ENCODE assay signal across 8 mouse cellular contexts in genomic region chr6:53817763-53818174, GRCm38 (mm10). TPM values are rescaled to one million over a fixed set of nuclear protein-coding genes. Genes with fewer than 3 reads are reported as not detected.
DNase-seq lines count a peak whose midpoint lies in the region; ATAC-seq and TF ChIP-seq lines count a peak whose summit lies in the region.

No protein-coding gene starts in this region.

- H3K4me3 ChIP-seq in layer of hippocampus, adult 2 months = peak overlapping the region; percentile 68
- peak overlapping the region; percentile 53 for H3K4me3 ChIP-seq in forebrain, embryonic 11.5 days (ENCODE audit: low read depth, low read length)
- peak overlapping the region; percentile 50 for H3K4me3 ChIP-seq in intestine, embryonic 15.5 days (replicated peaks)
- H3K4me3 ChIP-seq in stomach, embryonic 15.5 days (replicated peaks) = peak overlapping the region; percentile 57

- no peaks in the 10 kb centered on the region for H3K9me3 ChIP-seq in forebrain, embryonic 11.5 days (ENCODE audit: control insufficient read depth, low read length)
- no peaks in the 10 kb centered on the region for H3K9me3 ChIP-seq in intestine, embryonic 15.5 days
- H3K9me3 ChIP-seq in stomach, embryonic 15.5 days = no peaks in the 10 kb centered on the region

- H3K36me3 ChIP-seq in forebrain, embryonic 11.5 days (ENCODE audit: control insufficient read depth, insufficient read depth, low read length) = no peaks in the 10 kb centered on the region
- H3K36me3 ChIP-seq in intestine, embryonic 15.5 days = no peaks in the 10 kb centered on the region
- no peaks in the 10 kb centered on the region for H3K36me3 ChIP-seq in stomach, embryonic 15.5 days

- 20% methylated on average over 33 of the region's 33 CpGs for WGBS in forebrain, embryonic 11.5 days
- 26% methylated on average over 33 of the region's 33 CpGs for WGBS in intestine, embryonic 15.5 days
- WGBS in stomach, embryonic 15.5 days = 18% methylated on average over 33 of the region's 33 CpGs

- no peak overlapping the region; the same call in 1 of the 2 replicates for H3K9ac ChIP-seq in forebrain, embryonic 11.5 days (ENCODE audit: low read length)
- H3K9ac ChIP-seq in intestine, embryonic 15.5 days = peak overlapping the region; percentile 62
- H3K9ac ChIP-seq in stomach, embryonic 15.5 days = no peak overlapping the region; the same call in 1 of the 2 replicates

- no peak for TF ChIP-seq CTCF in layer of hippocampus, adult 2 months (conservative IDR thresholded peaks at IDR 0.05)

- no peak for ATAC-seq in forebrain, embryonic 11.5 days (replicated peaks; ENCODE audit: low FRiP score)
- ATAC-seq in intestine, embryonic 15.5 days = no peak
- ATAC-seq in stomach, embryonic 15.5 days (ENCODE audit: insufficient read depth, low FRiP score, low read depth) = no peak
- no peak for ATAC-seq in megakaryocyte-erythroid progenitor cell, adult 5-6 weeks (replicated peaks; ENCODE audit: low FRiP score, low TSS enrichment, poor library complexity, severe bottlenecking)

- H3K4me1 ChIP-seq in forebrain, embryonic 11.5 days (replicated peaks; ENCODE audit: control insufficient read depth, insufficient read depth, low read length) = peaks cover 12% of the 10 kb centered on the region; the same call in 1 of the 2 replicates
- H3K4me1 ChIP-seq in intestine, embryonic 15.5 days (replicated peaks) = peaks cover 28% of the 10 kb centered on the region
- H3K4me1 ChIP-seq in stomach, embryonic 15.5 days = peaks cover 23% of the 10 kb centered on the region

- H3K4me2 ChIP-seq in forebrain, embryonic 11.5 days (ENCODE audit: low read depth, low read length, severe bottlenecking) = peak overlapping the region; percentile 89
- peak overlapping the region; percentile 92 for H3K4me2 ChIP-seq in intestine, embryonic 15.5 days (replicated peaks)
- H3K4me2 ChIP-seq in stomach, embryonic 15.5 days = peak overlapping the region; percentile 83

- H3K27ac ChIP-seq in layer of hippocampus, adult 2 months = peak overlapping the region; percentile 91
- no peak overlapping the region for H3K27ac ChIP-seq in forebrain, embryonic 11.5 days (ENCODE audit: low read depth, low read length)
- no peak overlapping the region for H3K27ac ChIP-seq in intestine, embryonic 15.5 days
- no peak overlapping the region for H3K27ac ChIP-seq in stomach, embryonic 15.5 days

- DNase-seq in layer of hippocampus, adult 2 months (ENCODE audit: low spot score in 2 of 2) = no peak
- no peak for DNase-seq in layer of hippocampus, adult 18-20 months (ENCODE audit: low spot score in 2 of 2)
- peak; percentile 64 for DNase-seq in forebrain, embryonic 11.5 days (ENCODE audit: low spot score)
- DNase-seq in lung, postnatal 10 days = peak; percentile 56
- DNase-seq in ovary, postnatal 10 days (ENCODE audit: low spot score) = no peak

- peaks cover 41% of the 10 kb centered on the region for H3K27me3 ChIP-seq in forebrain, embryonic 11.5 days (ENCODE audit: control insufficient read depth, insufficient read depth, low read length)
- peaks cover 36% of the 10 kb centered on the region for H3K27me3 ChIP-seq in intestine, embryonic 15.5 days (replicated peaks)
- peaks cover 22% of the 10 kb centered on the region; the same call in 1 of the 2 replicates for H3K27me3 ChIP-seq in stomach, embryonic 15.5 days (replicated peaks)

RNA-seq across cellular contexts. Expression of gene Tril, which starts 2.9 kb away (rescaled TPM):
- total RNA-seq in layer of hippocampus, adult 2 months (2021) = 10 to 100 TPM; 32.2 to 35.7 TPM
- 10 to 100 TPM; 32.1 to 33.4 TPM for total RNA-seq in layer of hippocampus, adult 18-20 months (2021)
- polyA plus RNA-seq in forebrain, embryonic 11.5 days (2014; fragmentation: Nextera tagmentation; extraction: Ambion mirVana) = 22.6 and 26.5 TPM in 2 replicates
- 14.6 and 17.4 TPM in 2 replicates for polyA plus RNA-seq in intestine, embryonic 15.5 days (2015; fragmentation: Nextera tagmentation; extraction: Ambion mirVana)
- 22.2 and 23.3 TPM in 2 replicates for polyA plus RNA-seq in stomach, embryonic 15.5 days (2015; fragmentation: Nextera tagmentation; extraction: Ambion mirVana)
- not detected in 2 replicates for total RNA-seq in megakaryocyte-erythroid progenitor cell, adult 5-6 weeks (2014; fragmentation: Nextera tagmentation)
- total RNA-seq in megakaryocyte-erythroid progenitor cell, adult 5-6 weeks (2017) = not detected in 2 replicates

Comparison
In these comparisons a context has a peak if more than half of its experiments do, and no peak if none do; other contexts are left out.
1. DNase-seq: peak in forebrain, embryonic 11.5 days (single experiment) and lung, postnatal 10 days (single experiment); none in layer of hippocampus, adult 2 months (0 of 2), layer of hippocampus, adult 18-20 months (0 of 2) and ovary, postnatal 10 days (single experiment).
2. RNA of gene Tril, which starts 2.9 kb away (total RNA-seq): 32.2 to 35.7 TPM in layer of hippocampus, adult 2 months and 32.1 to 33.4 TPM in layer of hippocampus, adult 18-20 months; not detected in megakaryocyte-erythroid progenitor cell, adult 5-6 weeks; every median in the first group is over 10 times any median in the second.
3. Peak in every context shown above with its lines, with median percentiles within 50 percentile points of each other: H3K4me3 ChIP-seq and H3K4me2 ChIP-seq.